Mouse (Mus musculus): Measurements from ENCODE around the gene Cdk5rap3. TPM values are rescaled to one million over a fixed set of nuclear protein-coding genes. Genes with fewer than 3 reads are reported as not detected.

Cdk5rap3 gene
- total and polyA plus RNA-seq, 3 experiments: 31.7 to 63.6 (median 59.3) TPM

- no peaks in the 10 kb centered on the region for H3K27me3 ChIP-seq (ENCODE audit: insufficient read depth, low read length)
- TF ChIP-seq TAL1 (conservative IDR thresholded peaks at IDR 0.05; ENCODE audit: low read depth, low read length) (no peak), GATA1 (IDR thresholded peaks at IDR 0.05; ENCODE audit: borderline replicate concordance, low read length) (no peak), CTCF (IDR thresholded peaks at IDR 0.05; ENCODE audit: low read depth, low read length) (no peak), GATA2 (IDR thresholded peaks at IDR 0.05; ENCODE audit: borderline replicate concordance, low read depth, low read length) (no peak), POLR2AphosphoS5 (IDR thresholded peaks at IDR 0.05; ENCODE audit: insufficient replicate concordance, low read depth, low read length) (no peak)
- peaks cover 12% of the 10 kb centered on the region for H3K36me3 ChIP-seq (replicated peaks)
- H3K9me3 ChIP-seq (replicated peaks): no peaks in the 10 kb centered on the region
- ATAC-seq (ENCODE audit: extremely low read depth, insufficient number of reproducible peaks, low FRiP score, poor library complexity, severe bottlenecking) (no peak), DNase-seq (ENCODE audit: low spot score) (no peak)
- no peak overlapping the region for H3K4me3 ChIP-seq (ENCODE audit: low read depth, low read length)
- peaks cover 71% of the 10 kb centered on the region for H3K4me1 ChIP-seq (ENCODE audit: insufficient read depth, low read depth, low read length)
Observed at GRCm38 (mm10) chr11:96919003-96919402, 2.7 kb upstream of the Cdk5rap3 start.

- DNase-seq (ENCODE audit: low spot score) (peak; percentile 40), ATAC-seq (ENCODE audit: extremely low read depth, insufficient number of reproducible peaks, low FRiP score, poor library complexity, severe bottlenecking) (no peak)
- Histone ChIP-seq H3K9me3 (replicated peaks) (no peaks in the 10 kb centered on the region), H3K27me3 (ENCODE audit: insufficient read depth, low read length) (no peaks in the 10 kb centered on the region), H3K4me3 (ENCODE audit: low read depth, low read length) (peak overlapping the region; percentile 21; the same call in 1 of the 2 replicates), H3K36me3 (replicated peaks) (peaks cover 27% of the 10 kb centered on the region), H3K4me1 (ENCODE audit: insufficient read depth, low read depth, low read length) (peaks cover 71% of the 10 kb centered on the region)
- TF ChIP-seq CTCF (IDR thresholded peaks at IDR 0.05; ENCODE audit: low read depth, low read length) (no peak), TAL1 (conservative IDR thresholded peaks at IDR 0.05; ENCODE audit: low read depth, low read length) (peak; percentile 83), GATA2 (IDR thresholded peaks at IDR 0.05; ENCODE audit: borderline replicate concordance, low read depth, low read length) (no peak), POLR2AphosphoS5 (IDR thresholded peaks at IDR 0.05; ENCODE audit: insufficient replicate concordance, low read depth, low read length) (no peak)
Observed at GRCm38 (mm10) chr11:96917415-96917814, 1.1 kb upstream of the Cdk5rap3 start.

- Histone ChIP-seq H3K9me3 (replicated peaks) (no peaks in the 10 kb centered on the region), H3K36me3 (replicated peaks) (peaks cover 32% of the 10 kb centered on the region), H3K4me1 (ENCODE audit: insufficient read depth, low read depth, low read length) (peaks cover 69% of the 10 kb centered on the region), H3K27me3 (ENCODE audit: insufficient read depth, low read length) (no peaks in the 10 kb centered on the region), H3K4me3 (ENCODE audit: low read depth, low read length) (peak overlapping the region; percentile 79; the same call in 1 of the 2 replicates)
- no peak for TF ChIP-seq CTCF (IDR thresholded peaks at IDR 0.05; ENCODE audit: low read depth, low read length)
- TF ChIP-seq POLR2AphosphoS5 (IDR thresholded peaks at IDR 0.05; ENCODE audit: insufficient replicate concordance, low read depth, low read length): no peak
- TF ChIP-seq GATA1 (IDR thresholded peaks at IDR 0.05; ENCODE audit: borderline replicate concordance, low read length): no peak
- no peak for TF ChIP-seq GATA2 (IDR thresholded peaks at IDR 0.05; ENCODE audit: borderline replicate concordance, low read depth, low read length)
- no peak for TF ChIP-seq TAL1 (conservative IDR thresholded peaks at IDR 0.05; ENCODE audit: low read depth, low read length)
- DNase-seq (ENCODE audit: low spot score) (no peak), ATAC-seq (ENCODE audit: extremely low read depth, insufficient number of reproducible peaks, low FRiP score, poor library complexity, severe bottlenecking) (no peak)
Observed at GRCm38 (mm10) chr11:96916885-96917396, 645 bp upstream of the Cdk5rap3 start.

GRCm38 (mm10) chr11:96912682-96913081 is 3.6 kb downstream of the Cdk5rap3 start:
- ATAC-seq (ENCODE audit: extremely low read depth, insufficient number of reproducible peaks, low FRiP score, poor library complexity, severe bottlenecking) (no peak), DNase-seq (ENCODE audit: low spot score) (no peak)
- H3K9me3 ChIP-seq (replicated peaks): no peaks in the 10 kb centered on the region
- TF ChIP-seq CTCF (IDR thresholded peaks at IDR 0.05; ENCODE audit: low read depth, low read length) (no peak), POLR2AphosphoS5 (IDR thresholded peaks at IDR 0.05; ENCODE audit: insufficient replicate concordance, low read depth, low read length) (no peak), TAL1 (conservative IDR thresholded peaks at IDR 0.05; ENCODE audit: low read depth, low read length) (no peak), GATA2 (IDR thresholded peaks at IDR 0.05; ENCODE audit: borderline replicate concordance, low read depth, low read length) (no peak), GATA1 (IDR thresholded peaks at IDR 0.05; ENCODE audit: borderline replicate concordance, low read length) (no peak)
- no peaks in the 10 kb centered on the region for H3K27me3 ChIP-seq (ENCODE audit: insufficient read depth, low read length)
- no peak overlapping the region for H3K4me3 ChIP-seq (ENCODE audit: low read depth, low read length)
- peaks cover 75% of the 10 kb centered on the region for H3K36me3 ChIP-seq (replicated peaks)
- peaks cover 37% of the 10 kb centered on the region for H3K4me1 ChIP-seq (ENCODE audit: insufficient read depth, low read depth, low read length)

GRCm38 (mm10) chr11:96910003-96910402 is 6.3 kb downstream of the Cdk5rap3 start:
- Histone ChIP-seq H3K9me3 (replicated peaks) (no peaks in the 10 kb centered on the region), H3K4me1 (ENCODE audit: insufficient read depth, low read depth, low read length) (peaks cover 28% of the 10 kb centered on the region), H3K36me3 (replicated peaks) (peaks cover 95% of the 10 kb centered on the region), H3K27me3 (ENCODE audit: insufficient read depth, low read length) (no peaks in the 10 kb centered on the region), H3K4me3 (ENCODE audit: low read depth, low read length) (no peak overlapping the region)
- DNase-seq (ENCODE audit: low spot score) (peak; percentile 63), ATAC-seq (ENCODE audit: extremely low read depth, insufficient number of reproducible peaks, low FRiP score, poor library complexity, severe bottlenecking) (peak; percentile 40; the same call in 1 of the 2 replicates)
- TF ChIP-seq GATA1 (IDR thresholded peaks at IDR 0.05; ENCODE audit: borderline replicate concordance, low read length) (no peak), GATA2 (IDR thresholded peaks at IDR 0.05; ENCODE audit: borderline replicate concordance, low read depth, low read length) (no peak), CTCF (IDR thresholded peaks at IDR 0.05; ENCODE audit: low read depth, low read length) (peak; percentile 40; the same call in 1 of the 2 replicates), TAL1 (conservative IDR thresholded peaks at IDR 0.05; ENCODE audit: low read depth, low read length) (no peak)

GRCm38 (mm10) chr11:96908594-96908993 is 7.7 kb downstream of the Cdk5rap3 start:
- Histone ChIP-seq H3K36me3 (replicated peaks) (peaks cover 82% of the 10 kb centered on the region), H3K4me3 (ENCODE audit: low read depth, low read length) (no peak overlapping the region), H3K27me3 (ENCODE audit: insufficient read depth, low read length) (no peaks in the 10 kb centered on the region), H3K9me3 (replicated peaks) (no peaks in the 10 kb centered on the region), H3K4me1 (ENCODE audit: insufficient read depth, low read depth, low read length) (peaks cover 23% of the 10 kb centered on the region)
- TF ChIP-seq GATA2 (IDR thresholded peaks at IDR 0.05; ENCODE audit: borderline replicate concordance, low read depth, low read length) (no peak), POLR2AphosphoS5 (IDR thresholded peaks at IDR 0.05; ENCODE audit: insufficient replicate concordance, low read depth, low read length) (no peak), CTCF (IDR thresholded peaks at IDR 0.05; ENCODE audit: low read depth, low read length) (no peak), TAL1 (conservative IDR thresholded peaks at IDR 0.05; ENCODE audit: low read depth, low read length) (no peak), GATA1 (IDR thresholded peaks at IDR 0.05; ENCODE audit: borderline replicate concordance, low read length) (no peak)
- DNase-seq (ENCODE audit: low spot score) (no peak), ATAC-seq (ENCODE audit: extremely low read depth, insufficient number of reproducible peaks, low FRiP score, poor library complexity, severe bottlenecking) (no peak)
